Mouse (Mus musculus) hindbrain, embryonic 10.5 days (tissue): ENCODE data around the gene Thumpd1. TPM values are rescaled to one million over a fixed set of nuclear protein-coding genes. Genes with fewer than 3 reads are reported as not detected.
"Not testable (repeated sequence)": the region's sequence is repeated elsewhere in the genome, so short reads cannot be mapped to it uniquely, and the experiment has no call there.

Source experiments
- DNase-seq: peaks from one replicate; pipeline ENCODE4 v3.0.0-alpha.2; 2017; ENCODE audit warnings: low spot score
- H3K27ac ChIP-seq: fragments of 300-500 bp; sonication (generic); 2 replicates; pipeline ENCODE4 v1.5.1; 2016; ENCODE audit warnings: mild to moderate bottlenecking, moderate library complexity
- H3K27me3 ChIP-seq: fragments of 300-500 bp; sonication (generic); 2 replicates; pipeline ENCODE4 v1.6.1; 2016; ENCODE audit warnings: mild to moderate bottlenecking; ENCODE audit not compliant: poor library complexity, insufficient read depth, severe bottlenecking
- H3K36me3 ChIP-seq: fragments of 300-500 bp; sonication (generic); 2 replicates; pipeline ENCODE4 v1.6.1; 2016; ENCODE audit warnings: mild to moderate bottlenecking, moderate library complexity
- H3K4me1 ChIP-seq: fragments of 300-500 bp; sonication (generic); replicated peaks from 2 replicates; pipeline ENCODE4 v1.6.1; 2016; ENCODE audit warnings: mild to moderate bottlenecking
- H3K4me3 ChIP-seq: fragments of 300-500 bp; sonication (generic); 2 replicates; pipeline ENCODE4 v1.5.1; 2016; ENCODE audit warnings: mild to moderate bottlenecking, moderate library complexity
- H3K9me3 ChIP-seq: fragments of 300-500 bp; sonication (generic); 2 replicates; pipeline ENCODE4 v1.6.1; 2016; ENCODE audit warnings: mild to moderate bottlenecking, moderate library complexity
- WGBS: fragments of 180-500 bp; shearing (Covaris S2); methylation state at CpG from one replicate; pipeline ENCODE4 v1.1.7; 2016; 5-methylcytosine and 5-hydroxymethylcytosine counted together
- polyA plus RNA-seq: library from polyadenylated mRNA; unstranded; fragments of >200 nt; fragmentation: Nextera tagmentation; extraction: Ambion mirVana; gene quantifications from 2 replicates; pipeline ENCODE4 v1.2.1, GENCODE M21; 2016

Thumpd1 gene
- polyA plus RNA-seq = 83.8 and 102 TPM in 2 replicates

GRCm38 (mm10) chr7:119720253-119720946 lies at the start of gene Thumpd1:
Gene Thumpd1 (minus strand): TSS chr7:119720798.
- under 1% methylated on average over 60 of the region's 60 CpGs for WGBS
- Histone ChIP-seq H3K9me3 (no peaks in the 10 kb centered on the region), H3K4me1 (peaks cover 8% of the 10 kb centered on the region), H3K36me3 (peaks cover 38% of the 10 kb centered on the region), H3K27me3 (no peaks in the 10 kb centered on the region), H3K27ac (peak within 1 kb of the TSS; percentile 93), H3K4me3 (peak within 1 kb of the TSS; percentile 93)
- peak; percentile 93 for DNase-seq

- no peaks in the 10 kb centered on the region for H3K9me3 ChIP-seq
- WGBS = 94% methylated on average over 8 of the region's 8 CpGs
- H3K27ac ChIP-seq = no peak overlapping the region
- DNase-seq = no peak
- H3K4me3 ChIP-seq = no peak overlapping the region
- H3K27me3 ChIP-seq = no peaks in the 10 kb centered on the region
- no peaks in the 10 kb centered on the region for H3K36me3 ChIP-seq
- H3K4me1 ChIP-seq = no peaks in the 10 kb centered on the region
These were observed 49.3 kb upstream of the Thumpd1 start for GRCm38 (mm10) chr7:119769895-119770294.

GRCm38 (mm10) chr7:119766996-119767395 lies 46.4 kb upstream of the Thumpd1 start:
- Histone ChIP-seq H3K4me3 (no peak overlapping the region), H3K36me3 (no peaks in the 10 kb centered on the region), H3K27ac (no peak overlapping the region), H3K9me3 (no peaks in the 10 kb centered on the region), H3K4me1 (no peaks in the 10 kb centered on the region), H3K27me3 (no peaks in the 10 kb centered on the region)
- WGBS = 86% methylated on average over 6 of the region's 6 CpGs
- DNase-seq = no peak

GRCm38 (mm10) chr7:119764377-119764776 lies 43.8 kb upstream of the Thumpd1 start:
- no peak for DNase-seq
- no peaks in the 10 kb centered on the region for H3K9me3 ChIP-seq
- no peaks in the 10 kb centered on the region for H3K4me1 ChIP-seq
- no peaks in the 10 kb centered on the region for H3K27me3 ChIP-seq
- H3K36me3 ChIP-seq = no peaks in the 10 kb centered on the region
- H3K4me3 ChIP-seq = no peak overlapping the region
- no peak overlapping the region for H3K27ac ChIP-seq
- WGBS = 89% methylated on average over 3 of the region's 3 CpGs

- Histone ChIP-seq H3K9me3 (no peaks in the 10 kb centered on the region), H3K4me1 (no peaks in the 10 kb centered on the region), H3K36me3 (no peaks in the 10 kb centered on the region), H3K27ac (no peak overlapping the region), H3K27me3 (no peaks in the 10 kb centered on the region), H3K4me3 (no peak overlapping the region)
- 82% methylated on average over 4 of the region's 4 CpGs for WGBS
- no peak for DNase-seq
These were observed 41.6 kb upstream of the Thumpd1 start for GRCm38 (mm10) chr7:119762166-119762697.

GRCm38 (mm10) chr7:119760527-119760951 lies 39.9 kb upstream of the Thumpd1 start, which contains the start of gene Acsm3:
Gene Acsm3 (plus strand): TSS chr7:119760923.
- 87% methylated on average over 11 of the region's 11 CpGs for WGBS
- Histone ChIP-seq H3K27ac (no peak within 1 kb of the TSS), H3K36me3 (no peaks in the 10 kb centered on the region), H3K27me3 (no peaks in the 10 kb centered on the region), H3K9me3 (no peaks in the 10 kb centered on the region), H3K4me1 (no peaks in the 10 kb centered on the region), H3K4me3 (no peak within 1 kb of the TSS)
- no peak for DNase-seq

- Histone ChIP-seq H3K36me3 (no peaks in the 10 kb centered on the region), H3K4me1 (no peaks in the 10 kb centered on the region), H3K4me3 (no peak overlapping the region), H3K9me3 (no peaks in the 10 kb centered on the region), H3K27ac (no peak overlapping the region), H3K27me3 (no peaks in the 10 kb centered on the region)
- WGBS = 93% methylated on average over 1 of the region's 1 CpGs
- no peak for DNase-seq
These were observed 33.1 kb upstream of the Thumpd1 start for GRCm38 (mm10) chr7:119753696-119754095.

- no peaks in the 10 kb centered on the region for H3K36me3 ChIP-seq
These were observed 29.3 kb upstream of the Thumpd1 start for GRCm38 (mm10) chr7:119749942-119750341.

GRCm38 (mm10) chr7:119748761-119749160 lies 28.2 kb upstream of the Thumpd1 start:
- H3K36me3 ChIP-seq = no peaks in the 10 kb centered on the region
- 76% methylated on average over 2 of the region's 2 CpGs for WGBS
- H3K9me3 ChIP-seq = no peaks in the 10 kb centered on the region
- DNase-seq = no peak
- H3K4me1 ChIP-seq = peaks cover 5% of the 10 kb centered on the region
- H3K27me3 ChIP-seq = no peaks in the 10 kb centered on the region
- no peak overlapping the region for H3K27ac ChIP-seq
- no peak overlapping the region for H3K4me3 ChIP-seq

More at GRCm38 (mm10) chr7:119749942-119750341, 29.3 kb upstream of the Thumpd1 start:
- Histone ChIP-seq H3K9me3 (no peaks in the 10 kb centered on the region), H3K4me1 (no peaks in the 10 kb centered on the region), H3K27me3 (no peaks in the 10 kb centered on the region), H3K27ac (no peak overlapping the region), H3K4me3 (no peak overlapping the region)
- no peak for DNase-seq
- WGBS = 63% methylated on average over 2 of the region's 2 CpGs

- Histone ChIP-seq H3K36me3 (no peaks in the 10 kb centered on the region), H3K27ac (no peak overlapping the region), H3K4me1 (peaks cover 5% of the 10 kb centered on the region), H3K9me3 (no peaks in the 10 kb centered on the region), H3K4me3 (no peak overlapping the region), H3K27me3 (no peaks in the 10 kb centered on the region)
- WGBS = 86% methylated on average over 1 of the region's 1 CpGs
- no peak for DNase-seq
These were observed 25.3 kb upstream of the Thumpd1 start for GRCm38 (mm10) chr7:119745869-119746268.

- DNase-seq = peak; percentile 52
- WGBS = 9% methylated on average over 34 of the region's 34 CpGs
- Histone ChIP-seq H3K27ac (0 out of 2 replicates have a peak overlapping the region, but pooled peaks have one; percentile 2), H3K27me3 (no peaks in the 10 kb centered on the region), H3K4me1 (peaks cover 5% of the 10 kb centered on the region), H3K4me3 (peak overlapping the region; percentile 38), H3K9me3 (no peaks in the 10 kb centered on the region), H3K36me3 (no peaks in the 10 kb centered on the region)
These were observed 23.7 kb upstream of the Thumpd1 start for GRCm38 (mm10) chr7:119744321-119744720.

- peak overlapping the region; percentile 75 for H3K27ac ChIP-seq
- H3K27me3 ChIP-seq, H3K9me3 ChIP-seq, H3K36me3 ChIP-seq, H3K4me1 ChIP-seq: not testable (repeated sequence)
- peak overlapping the region; percentile 50 for H3K4me3 ChIP-seq
- DNase-seq = peak; percentile 39
- 5% methylated on average over 39 of the region's 44 CpGs for WGBS
These were observed 19.3 kb upstream of the Thumpd1 start for GRCm38 (mm10) chr7:119739798-119740468.

GRCm38 (mm10) chr7:119738877-119739276 lies 18.3 kb upstream of the Thumpd1 start:
- Histone ChIP-seq H3K36me3 (no peaks in the 10 kb centered on the region), H3K4me1 (peaks cover 6% of the 10 kb centered on the region; the same call in 1 of the 2 replicates), H3K27me3 (0 out of 2 replicates have a peak, but pooled peaks cover 7% of the 10 kb centered on the region), H3K4me3 (no peak overlapping the region), H3K9me3 (no peaks in the 10 kb centered on the region), H3K27ac (no peak overlapping the region)
- DNase-seq = no peak
- WGBS = 85% methylated on average over 2 of the region's 2 CpGs
